Mouse (Mus musculus): ENCODE data around the gene Brd1. TPM values are rescaled to one million over a fixed set of nuclear protein-coding genes. Genes with fewer than 3 reads are reported as not detected.

Gene Brd1
- total and polyA plus RNA-seq, 2 experiments from 2014 or later, result 13.1 to 45.2 TPM

- peak overlapping the region; percentile 82 for H3K4me2 ChIP-seq (ENCODE audit: low read depth, low read length)
- H3K9me3 ChIP-seq (ENCODE audit: low read length), result no peaks in the 10 kb centered on the region
- peak overlapping the region; percentile 99 for H3K9ac ChIP-seq (replicated peaks; ENCODE audit: low read length)
- no peak for TF ChIP-seq CTCF (IDR thresholded peaks at IDR 0.05; ENCODE audit: low read depth)
- H3K36me3 ChIP-seq (ENCODE audit: insufficient read depth, low read length), result peaks cover 22% of the 10 kb centered on the region
- H3K4me3 ChIP-seq (ENCODE audit: low read length), result peak overlapping the region; percentile 98
- DNase-seq (ENCODE audit: low spot score), result no peak
- WGBS, result 28% methylated on average over 15 of the region's 15 CpGs
- no peak for ATAC-seq
- H3K27me3 ChIP-seq (ENCODE audit: insufficient read depth, low read length), result no peaks in the 10 kb centered on the region
- H3K4me1 ChIP-seq (ENCODE audit: insufficient read depth, low read length), result peaks cover 16% of the 10 kb centered on the region
- no peak overlapping the region for H3K27ac ChIP-seq
Observed at GRCm38 (mm10) chr15:88732405-88733020, 1.5 kb downstream of the Brd1 start.

GRCm38 (mm10) chr15:88730717-88731116 lies 3.3 kb downstream of the Brd1 start:
- H3K36me3 ChIP-seq (ENCODE audit: insufficient read depth, low read length), result peaks cover 30% of the 10 kb centered on the region
- H3K9me3 ChIP-seq (ENCODE audit: low read length), result no peaks in the 10 kb centered on the region
- DNase-seq (ENCODE audit: low spot score) (no peak), ATAC-seq (no peak)
- no peak for TF ChIP-seq CTCF (IDR thresholded peaks at IDR 0.05; ENCODE audit: low read depth)
- WGBS, result 76% methylated on average over 3 of the region's 3 CpGs
- H3K27ac ChIP-seq, result no peak overlapping the region
- no peaks in the 10 kb centered on the region for H3K27me3 ChIP-seq (ENCODE audit: insufficient read depth, low read length)
- H3K4me1 ChIP-seq (ENCODE audit: insufficient read depth, low read length), result peaks cover 16% of the 10 kb centered on the region
- no peak overlapping the region for H3K4me2 ChIP-seq (ENCODE audit: low read depth, low read length)
- H3K9ac ChIP-seq (replicated peaks; ENCODE audit: low read length), result no peak overlapping the region
- no peak overlapping the region for H3K4me3 ChIP-seq (ENCODE audit: low read length)

- no peaks in the 10 kb centered on the region for H3K27me3 ChIP-seq (ENCODE audit: insufficient read depth, low read length)
- H3K4me1 ChIP-seq (ENCODE audit: insufficient read depth, low read length), result peaks cover 6% of the 10 kb centered on the region
- 87% methylated on average over 3 of the region's 3 CpGs for WGBS
- ATAC-seq (no peak), DNase-seq (ENCODE audit: low spot score) (no peak)
- H3K9ac ChIP-seq (replicated peaks; ENCODE audit: low read length), result no peak overlapping the region
- no peak overlapping the region for H3K27ac ChIP-seq
- H3K9me3 ChIP-seq (ENCODE audit: low read length), result no peaks in the 10 kb centered on the region
- no peak overlapping the region for H3K4me2 ChIP-seq (ENCODE audit: low read depth, low read length)
- H3K4me3 ChIP-seq (ENCODE audit: low read length), result no peak overlapping the region
- no peak for TF ChIP-seq CTCF (IDR thresholded peaks at IDR 0.05; ENCODE audit: low read depth)
- H3K36me3 ChIP-seq (ENCODE audit: insufficient read depth, low read length), result peaks cover 30% of the 10 kb centered on the region
Observed at GRCm38 (mm10) chr15:88727204-88727603, 6.8 kb downstream of the Brd1 start.

GRCm38 (mm10) chr15:88725036-88725435 lies 9.0 kb downstream of the Brd1 start:
- 89% methylated on average over 5 of the region's 5 CpGs for WGBS
- Histone ChIP-seq H3K4me2 (ENCODE audit: low read depth, low read length) (no peak overlapping the region), H3K9ac (replicated peaks; ENCODE audit: low read length) (no peak overlapping the region), H3K27ac (no peak overlapping the region), H3K9me3 (ENCODE audit: low read length) (no peaks in the 10 kb centered on the region), H3K27me3 (ENCODE audit: insufficient read depth, low read length) (no peaks in the 10 kb centered on the region), H3K4me3 (ENCODE audit: low read length) (no peak overlapping the region), H3K4me1 (ENCODE audit: insufficient read depth, low read length) (no peaks in the 10 kb centered on the region), H3K36me3 (ENCODE audit: insufficient read depth, low read length) (peaks cover 26% of the 10 kb centered on the region)
- ATAC-seq (no peak), DNase-seq (ENCODE audit: low spot score) (no peak)
- no peak for TF ChIP-seq CTCF (IDR thresholded peaks at IDR 0.05; ENCODE audit: low read depth)

- H3K9me3 ChIP-seq (ENCODE audit: low read length), result no peaks in the 10 kb centered on the region
- 63% methylated on average over 7 of the region's 7 CpGs for WGBS
- H3K27me3 ChIP-seq (ENCODE audit: insufficient read depth, low read length), result no peaks in the 10 kb centered on the region
- H3K9ac ChIP-seq (replicated peaks; ENCODE audit: low read length), result no peak overlapping the region
- DNase-seq (ENCODE audit: low spot score) (no peak), ATAC-seq (no peak)
- peaks cover 19% of the 10 kb centered on the region for H3K36me3 ChIP-seq (ENCODE audit: insufficient read depth, low read length)
- H3K4me1 ChIP-seq (ENCODE audit: insufficient read depth, low read length), result no peaks in the 10 kb centered on the region
- H3K4me2 ChIP-seq (ENCODE audit: low read depth, low read length), result no peak overlapping the region
- no peak overlapping the region for H3K27ac ChIP-seq
- no peak for TF ChIP-seq CTCF (IDR thresholded peaks at IDR 0.05; ENCODE audit: low read depth)
- H3K4me3 ChIP-seq (ENCODE audit: low read length), result no peak overlapping the region
Observed at GRCm38 (mm10) chr15:88724311-88724710, 9.7 kb downstream of the Brd1 start.

- Histone ChIP-seq H3K9ac (replicated peaks; ENCODE audit: low read length) (no peak overlapping the region), H3K27ac (no peak overlapping the region), H3K4me1 (ENCODE audit: insufficient read depth, low read length) (no peaks in the 10 kb centered on the region), H3K9me3 (ENCODE audit: low read length) (no peaks in the 10 kb centered on the region), H3K4me2 (ENCODE audit: low read depth, low read length) (no peak overlapping the region), H3K36me3 (ENCODE audit: insufficient read depth, low read length) (peaks cover 9% of the 10 kb centered on the region), H3K27me3 (ENCODE audit: insufficient read depth, low read length) (no peaks in the 10 kb centered on the region), H3K4me3 (ENCODE audit: low read length) (no peak overlapping the region)
- 89% methylated on average over 6 of the region's 6 CpGs for WGBS
- no peak for TF ChIP-seq CTCF (IDR thresholded peaks at IDR 0.05; ENCODE audit: low read depth)
- no peak for ATAC-seq
- no peak for DNase-seq (ENCODE audit: low spot score)
Observed at GRCm38 (mm10) chr15:88723205-88723604, 10.8 kb downstream of the Brd1 start.

GRCm38 (mm10) chr15:88717239-88717638 lies 16.8 kb downstream of the Brd1 start:
- 44% methylated on average over 9 of the region's 9 CpGs for WGBS
- no peak for TF ChIP-seq CTCF (IDR thresholded peaks at IDR 0.05; ENCODE audit: low read depth)
- H3K4me1 ChIP-seq (ENCODE audit: insufficient read depth, low read length), result 0 out of 2 replicates have a peak, but pooled peaks cover 7% of the 10 kb centered on the region
- H3K36me3 ChIP-seq (ENCODE audit: insufficient read depth, low read length), result peaks cover 32% of the 10 kb centered on the region
- no peak overlapping the region for H3K4me3 ChIP-seq (ENCODE audit: low read length)
- no peaks in the 10 kb centered on the region for H3K9me3 ChIP-seq (ENCODE audit: low read length)
- ATAC-seq (no peak), DNase-seq (ENCODE audit: low spot score) (peak; percentile 24)
- H3K4me2 ChIP-seq (ENCODE audit: low read depth, low read length), result no peak overlapping the region
- no peak overlapping the region for H3K9ac ChIP-seq (replicated peaks; ENCODE audit: low read length)
- H3K27me3 ChIP-seq (ENCODE audit: insufficient read depth, low read length), result no peaks in the 10 kb centered on the region
- no peak overlapping the region for H3K27ac ChIP-seq

Data from hindbrain, postnatal 0 days (tissue).